Mouse (Mus musculus): ENCODE measurements at regions not wholly inside any gene's neighbourhood (a gene's known extent, or its start where the extent isn't known, plus 50 kb on each side); places are given as distances from the start of the nearest gene placed in this dataset.
A peak's percentile ranks its signal among the peaks of the same experiment; 100 is the strongest.

DNA sequence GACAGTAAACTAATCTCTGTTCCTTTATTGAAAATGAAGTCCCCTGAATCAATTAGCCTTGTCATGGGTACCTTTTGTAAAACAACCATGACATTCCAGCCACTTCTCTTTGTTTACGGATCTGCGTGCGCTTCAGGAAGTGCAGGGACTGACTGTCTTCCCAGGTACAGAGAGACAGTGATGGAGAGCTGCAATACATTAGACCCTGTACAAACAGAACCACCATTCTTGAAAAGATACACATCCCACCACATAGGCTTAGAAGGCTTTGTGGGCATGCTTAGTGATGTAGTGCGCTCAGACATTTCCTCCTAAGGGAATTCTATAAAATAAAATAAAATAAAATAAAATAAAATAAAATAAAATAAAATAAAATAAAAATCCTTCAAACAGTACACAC lies 148.8 kb upstream of the Hnrnpa3 start:
- no peak for DNase-seq

DNA sequence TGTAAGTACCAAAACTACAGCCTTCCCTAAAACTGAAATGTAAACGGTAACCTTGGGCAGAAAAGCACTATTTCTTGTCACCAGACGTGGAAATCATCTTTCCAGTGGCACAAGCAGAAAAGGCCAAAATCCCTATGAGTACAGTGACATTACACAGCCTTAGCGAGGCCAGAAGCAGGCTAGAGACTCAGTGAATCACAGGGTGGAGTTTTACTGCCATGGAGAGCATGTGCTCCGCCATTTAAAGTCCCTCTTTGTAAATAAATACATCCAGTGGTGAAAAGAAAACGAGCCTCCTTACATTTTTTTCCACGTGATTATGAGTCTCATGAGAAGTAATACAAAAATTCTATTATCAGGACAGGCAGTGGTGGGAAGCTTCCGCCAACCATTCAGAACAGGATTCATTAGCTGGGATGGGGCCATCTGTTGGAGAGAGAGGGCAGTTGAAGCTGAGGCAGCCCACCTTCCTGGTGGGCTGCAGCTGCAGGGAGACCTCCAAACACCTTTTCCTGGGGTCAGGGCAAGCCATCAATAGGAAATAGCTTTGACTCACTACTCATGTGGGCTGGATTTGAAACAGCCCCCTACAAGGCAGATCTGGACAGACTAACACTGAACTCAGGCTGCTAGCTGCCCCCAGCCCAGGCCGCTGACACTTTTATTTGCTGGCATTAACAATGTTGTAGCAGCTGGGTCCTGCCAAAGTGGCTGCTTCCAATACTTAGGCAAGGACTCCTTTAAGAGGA lies 146.5 kb upstream of the Hnrnpa3 start:
- no peak for DNase-seq

DNA sequence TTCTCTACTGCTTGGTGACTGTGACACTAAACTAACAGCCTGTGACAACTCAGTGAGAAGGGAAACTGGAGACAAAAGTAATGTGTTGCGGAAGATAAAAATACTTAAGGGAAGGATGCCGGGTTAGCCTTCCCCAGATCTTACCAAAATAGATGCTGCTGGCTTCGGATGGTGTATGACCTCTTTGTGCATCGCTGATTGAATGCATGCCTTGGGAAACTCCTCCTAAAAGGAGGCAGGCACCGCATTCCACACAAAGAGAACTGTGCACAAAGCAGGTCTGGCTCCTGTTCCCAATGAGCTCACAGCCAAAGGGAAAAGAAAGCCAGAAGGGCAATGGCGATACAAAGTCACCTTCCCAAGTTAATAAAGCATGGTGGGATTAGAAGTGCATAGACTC lies 144.9 kb upstream of the Hnrnpa3 start:
- no peak for DNase-seq

DNA sequence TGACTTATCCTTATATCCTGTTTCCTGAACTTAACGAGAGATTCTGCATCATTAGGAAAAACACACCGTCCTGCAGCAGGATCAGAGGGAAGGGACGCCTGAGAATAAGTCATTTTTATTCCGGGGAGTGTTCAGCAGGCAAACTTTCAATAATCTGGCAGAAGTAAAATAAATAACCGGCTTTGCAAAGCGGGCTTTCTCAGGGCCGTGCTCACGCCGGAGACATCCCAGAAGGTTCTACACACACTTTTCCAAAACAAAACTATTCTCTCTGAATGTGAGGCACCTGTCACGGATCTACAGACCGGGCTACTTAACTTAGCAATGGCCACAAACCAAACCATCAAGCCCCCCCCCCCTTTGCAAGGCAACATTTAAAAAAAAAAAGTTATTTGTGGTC lies 142.8 kb upstream of the Hnrnpa3 start:
- no peak for DNase-seq

DNA sequence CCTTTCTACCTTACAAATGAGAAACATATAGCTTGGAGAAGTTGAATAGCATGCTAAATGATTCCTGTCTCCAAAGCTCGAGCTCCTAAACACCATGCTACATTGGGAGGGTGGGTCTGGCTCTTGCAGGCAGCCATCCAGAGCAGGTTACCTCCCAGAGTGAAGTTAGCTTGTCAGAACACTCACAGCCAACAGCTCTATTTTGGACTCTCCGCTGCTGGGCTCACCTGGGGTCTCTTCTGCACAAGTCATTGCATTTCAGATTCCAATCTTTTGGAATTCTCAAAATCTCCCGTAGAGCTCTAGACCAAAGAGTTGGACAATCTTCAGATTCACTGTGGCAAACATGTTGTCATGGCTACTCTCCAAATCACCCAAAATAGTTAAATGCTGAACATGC lies 142.0 kb upstream of the Hnrnpa3 start:
- DNase-seq = no peak

DNA sequence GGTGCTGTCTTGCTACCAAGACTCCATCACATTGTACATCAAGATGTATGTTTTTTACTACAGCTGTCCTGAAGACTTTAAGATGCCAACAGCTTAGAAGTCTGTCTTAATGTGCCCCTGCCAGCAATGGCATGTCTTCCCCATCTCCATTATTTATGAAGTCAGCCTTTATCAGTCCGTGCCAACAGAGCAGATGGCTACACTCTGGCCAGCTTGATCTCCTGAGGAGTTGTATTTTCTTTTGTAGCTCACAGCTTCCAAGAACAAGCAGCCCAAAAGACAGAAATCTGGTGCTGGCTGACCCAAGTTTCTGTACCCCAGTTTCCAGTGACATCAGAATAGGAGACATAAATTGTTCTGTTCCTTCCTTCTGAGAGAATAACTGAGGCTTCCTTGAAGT lies 140.5 kb upstream of the Hnrnpa3 start:
- no peak for DNase-seq

DNA sequence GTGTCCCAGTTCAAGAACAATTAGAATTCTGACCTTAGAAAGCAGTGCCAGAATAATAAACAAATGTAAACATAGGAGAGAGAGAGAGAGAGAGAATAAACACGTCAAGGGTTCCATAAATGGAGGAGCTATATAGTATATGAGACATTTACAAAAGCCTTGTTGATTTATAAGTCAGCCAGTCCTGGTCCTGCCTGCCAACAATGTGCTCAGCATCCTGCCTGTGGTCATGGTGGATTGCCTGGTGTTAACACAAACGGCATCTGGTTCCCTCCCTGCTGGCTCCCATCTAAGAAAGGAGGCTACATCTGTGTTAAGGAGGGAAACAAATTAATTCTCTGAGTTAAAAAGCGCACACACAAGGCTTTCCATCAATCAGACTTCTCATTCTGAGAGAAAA lies 133.5 kb upstream of the Hnrnpa3 start:
- no peak for DNase-seq

DNA sequence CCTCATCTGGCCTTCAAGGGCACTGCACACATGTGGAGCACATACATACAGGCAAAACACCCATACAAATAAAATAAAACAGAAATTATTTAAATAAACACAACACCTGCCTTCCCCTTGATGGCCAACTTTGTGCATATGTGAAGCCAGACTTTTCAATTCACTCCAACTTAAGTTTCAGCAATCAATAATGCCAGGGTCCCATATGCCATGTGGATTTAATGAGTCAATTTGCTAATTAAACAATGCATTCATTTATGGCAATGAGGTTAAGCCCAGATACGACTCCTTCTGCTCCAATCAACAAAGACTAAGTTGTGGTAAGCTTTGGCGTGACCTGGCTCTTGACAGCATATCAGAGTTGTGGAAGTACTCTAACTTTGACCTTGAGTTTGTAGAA lies 130.4 kb upstream of the Hnrnpa3 start:
- DNase-seq = no peak

DNA sequence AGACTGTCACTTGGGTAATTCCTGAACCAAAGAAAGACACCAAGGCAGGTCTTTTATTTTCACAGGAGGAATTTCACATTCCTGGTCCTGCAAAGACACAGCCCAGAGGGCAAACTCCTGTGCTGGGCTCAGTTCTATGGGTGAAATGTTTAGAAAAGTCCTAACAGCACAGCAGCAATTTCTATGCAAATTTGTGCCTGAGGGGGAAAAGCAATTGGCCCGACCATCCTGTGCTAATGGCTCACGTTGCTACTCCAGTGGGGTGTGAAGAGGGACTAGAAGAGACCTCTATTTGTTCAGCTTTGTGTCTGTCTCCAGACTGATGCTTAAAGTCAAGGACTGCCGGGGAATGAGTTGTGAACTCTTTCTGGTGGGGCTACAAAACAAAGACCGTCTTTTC lies 120.9 kb upstream of the Hnrnpa3 start:
- no peak for DNase-seq

DNA sequence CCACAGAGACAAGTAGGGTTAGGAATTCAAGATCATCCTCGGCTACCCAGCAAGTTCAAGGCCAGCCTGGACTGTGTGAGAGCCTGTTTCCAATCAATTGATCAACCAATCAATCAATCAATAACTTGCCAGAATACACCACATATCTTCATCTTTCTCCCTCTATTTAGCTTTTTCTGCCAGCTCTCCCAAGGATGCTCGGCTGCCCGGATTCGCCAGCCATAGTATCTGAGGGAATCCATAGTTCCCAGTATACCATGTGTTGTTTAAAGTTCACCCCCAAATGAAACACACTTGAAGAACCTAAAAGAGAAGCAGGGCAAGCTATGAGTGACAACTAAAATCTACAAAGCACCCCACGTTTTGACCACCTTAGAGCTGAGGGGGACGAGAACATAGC lies 119.3 kb upstream of the Hnrnpa3 start:
- no peak for DNase-seq

DNA sequence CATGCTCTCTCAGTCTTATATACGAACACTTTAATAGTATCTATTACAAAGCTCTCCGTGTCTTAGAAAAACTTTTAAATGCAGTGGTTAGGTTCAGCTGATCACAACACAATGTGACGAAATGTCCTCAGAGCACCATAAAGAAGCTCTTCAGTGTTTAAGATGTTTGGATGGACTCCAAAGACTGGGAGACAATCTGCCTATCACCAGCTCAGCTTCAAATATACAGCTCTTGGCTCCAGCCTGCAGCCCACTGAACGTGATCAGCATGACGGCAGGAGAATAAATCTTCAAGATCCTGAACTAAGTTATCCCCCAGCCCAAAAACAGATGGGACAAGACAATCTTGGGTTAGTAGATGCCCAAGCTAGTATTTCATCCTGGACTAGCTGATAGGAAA lies 116.7 kb upstream of the Hnrnpa3 start:
- no peak for DNase-seq

DNA sequence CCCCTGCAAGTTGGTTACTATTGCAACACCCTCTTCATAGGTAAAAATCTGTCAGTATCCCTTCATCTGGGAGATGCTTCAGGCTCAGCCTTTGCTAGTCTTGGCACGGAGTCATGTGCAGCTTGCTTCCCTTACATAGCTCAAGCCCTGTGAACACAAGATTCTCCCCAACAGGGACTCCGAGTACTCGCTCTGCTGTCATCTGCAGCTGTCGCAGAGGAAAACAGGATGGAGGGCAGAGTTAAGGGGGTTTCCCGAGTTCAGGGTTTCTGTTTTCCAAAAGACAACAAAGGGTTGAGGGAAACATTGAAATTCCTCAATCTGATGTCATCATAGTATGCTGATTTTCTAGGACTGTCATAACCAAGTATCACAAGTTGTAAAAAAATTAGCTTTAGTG lies 116.3 kb upstream of the Hnrnpa3 start:
- no peak for DNase-seq

DNA sequence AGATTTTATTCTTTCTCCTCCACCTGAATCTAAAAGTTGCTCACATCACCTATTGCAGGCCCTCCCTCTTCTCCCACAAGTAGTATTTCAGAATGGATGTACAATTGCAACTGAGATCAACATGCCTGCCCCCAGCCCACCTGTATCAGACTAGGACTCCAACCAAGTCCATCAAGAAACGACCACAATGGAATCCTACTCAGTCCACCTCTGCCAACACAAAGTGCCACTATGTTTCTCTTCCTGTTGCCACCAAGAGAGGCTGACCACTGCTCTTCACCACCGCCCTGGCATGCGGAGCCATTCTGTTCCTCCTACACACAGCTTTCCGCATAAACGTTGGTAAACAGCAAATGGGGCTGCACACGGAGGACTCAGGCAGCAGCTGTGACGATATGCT lies 113.1 kb upstream of the Hnrnpa3 start:
- DNase-seq = no peak

DNA sequence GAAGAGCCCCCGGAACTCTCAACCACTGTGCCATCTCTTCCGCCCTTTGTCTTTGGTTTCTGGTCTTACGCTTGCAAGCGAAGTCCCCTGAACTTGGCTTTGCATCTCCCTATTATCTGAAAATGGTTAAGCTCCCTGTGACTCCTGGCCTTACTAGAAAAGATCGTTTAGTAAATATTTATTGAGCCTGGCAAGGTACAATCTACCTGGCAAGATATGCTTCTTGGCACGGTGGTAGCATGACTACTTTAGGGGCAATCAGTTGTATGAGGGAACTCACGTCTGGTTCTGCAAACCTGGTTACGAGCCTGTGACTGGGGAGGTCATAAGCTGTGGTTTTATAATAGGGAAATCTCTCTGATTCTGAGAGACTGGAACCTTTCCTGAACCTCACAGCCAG lies 103.4 kb upstream of the Hnrnpa3 start:
- no peak for DNase-seq

DNA sequence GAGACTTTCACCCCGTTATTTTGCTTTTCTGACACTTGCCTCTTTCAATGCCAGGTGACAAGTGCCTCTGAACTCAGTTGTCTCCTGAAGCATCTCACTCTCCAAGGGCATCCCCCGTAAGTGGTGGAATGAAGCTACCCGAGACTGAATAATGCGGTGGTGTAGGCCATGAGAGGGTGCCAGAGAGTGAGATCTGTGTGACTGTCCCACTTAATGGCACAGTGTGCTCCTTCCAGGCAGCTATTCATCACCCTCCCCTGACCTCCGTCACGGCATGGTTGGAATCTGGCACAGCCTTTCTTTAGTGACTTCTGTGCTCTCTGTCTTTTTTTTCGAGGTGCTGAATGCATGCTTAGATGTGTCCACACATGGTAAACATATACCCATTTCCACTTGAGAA lies 102.3 kb upstream of the Hnrnpa3 start:
- no peak for DNase-seq

DNA sequence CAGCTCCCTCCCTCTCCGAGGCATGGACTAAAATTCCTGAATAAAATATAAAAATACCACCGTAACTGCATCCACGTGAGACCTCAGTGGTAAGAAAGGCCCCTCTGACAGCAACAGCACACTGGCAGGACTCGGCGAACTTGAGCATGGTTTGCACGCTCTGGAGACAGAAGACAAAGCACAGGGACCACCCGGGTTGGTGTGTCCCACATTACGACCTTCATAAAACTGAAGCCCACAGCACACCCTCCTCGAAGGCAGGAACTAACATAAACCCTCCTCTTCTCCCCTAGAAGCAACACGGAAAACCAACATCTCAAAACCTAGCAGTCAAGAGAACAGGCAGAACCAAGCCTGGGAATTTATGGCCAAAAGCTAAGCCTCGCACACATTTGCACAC lies 101.7 kb upstream of the Hnrnpa3 start:
- DNase-seq = no peak

DNA sequence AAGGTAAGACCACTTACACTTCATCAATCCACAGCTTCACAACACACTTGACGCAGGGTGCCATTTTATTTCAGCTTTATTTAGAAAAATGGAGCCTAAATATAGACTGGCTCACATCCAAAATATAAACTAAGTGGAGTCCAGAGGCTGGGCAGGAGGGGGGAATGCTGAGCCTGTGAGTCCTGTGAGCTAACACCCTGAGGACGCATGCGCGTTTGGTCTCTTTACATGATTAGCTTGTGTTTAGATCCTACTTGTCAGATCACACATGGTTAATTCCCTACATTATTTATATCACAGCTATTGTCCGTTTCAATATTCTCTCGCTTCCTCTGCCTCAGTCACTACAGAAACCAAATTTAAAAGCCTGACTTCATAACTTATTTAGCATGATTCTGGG lies 99.1 kb upstream of the Hnrnpa3 start:
- no peak for DNase-seq

DNA sequence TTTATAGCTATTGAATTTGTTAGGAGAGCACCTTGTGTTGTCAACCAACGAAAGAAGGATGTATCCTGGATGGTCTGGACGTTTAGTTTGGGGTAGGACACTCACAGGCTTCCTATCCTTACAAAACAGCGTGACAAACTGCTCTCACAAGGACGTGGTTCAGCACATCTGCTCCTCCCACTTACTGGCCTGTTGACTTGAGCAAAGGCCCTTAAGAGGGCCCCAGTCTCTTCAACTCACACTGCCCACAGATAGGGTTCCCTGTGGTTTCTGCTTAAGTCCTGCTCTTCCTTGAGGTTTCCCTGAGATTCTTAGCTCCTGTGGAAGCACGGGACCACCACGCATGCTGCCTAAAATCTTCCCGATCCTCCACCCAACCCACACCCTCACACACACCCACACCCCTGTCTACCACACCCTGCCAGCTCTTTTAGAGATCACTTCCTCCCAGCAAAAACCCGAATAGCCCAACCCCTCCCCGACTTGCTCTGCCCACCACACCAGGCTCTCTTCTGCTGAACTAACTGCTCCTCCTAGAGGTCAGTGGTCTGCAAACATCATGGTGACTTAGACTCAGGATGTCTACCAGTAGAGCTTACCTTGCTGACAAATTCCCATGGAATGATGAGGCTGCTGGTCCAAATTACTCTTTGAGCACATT lies 95.7 kb upstream of the Hnrnpa3 start:
- DNase-seq = no peak

DNA sequence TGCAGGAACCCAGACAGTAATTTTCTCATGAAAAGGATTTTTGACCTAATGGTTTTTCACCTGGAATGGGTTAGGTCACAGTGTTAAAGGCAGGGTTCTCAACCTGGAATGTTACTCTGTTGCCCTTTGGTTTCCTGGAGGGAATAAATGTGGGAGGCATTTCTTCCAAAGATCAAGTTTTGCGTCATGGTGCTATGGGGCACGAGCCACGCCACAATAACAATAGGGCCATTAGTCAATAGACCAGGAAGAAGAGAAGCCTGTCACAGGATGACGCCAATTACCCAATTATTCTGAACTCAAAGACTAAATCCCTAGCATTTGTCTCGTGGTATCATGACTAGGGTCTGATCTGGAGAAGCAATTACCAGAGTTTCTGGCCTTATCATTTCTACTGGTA lies 94.3 kb upstream of the Hnrnpa3 start:
- no peak for DNase-seq

DNA sequence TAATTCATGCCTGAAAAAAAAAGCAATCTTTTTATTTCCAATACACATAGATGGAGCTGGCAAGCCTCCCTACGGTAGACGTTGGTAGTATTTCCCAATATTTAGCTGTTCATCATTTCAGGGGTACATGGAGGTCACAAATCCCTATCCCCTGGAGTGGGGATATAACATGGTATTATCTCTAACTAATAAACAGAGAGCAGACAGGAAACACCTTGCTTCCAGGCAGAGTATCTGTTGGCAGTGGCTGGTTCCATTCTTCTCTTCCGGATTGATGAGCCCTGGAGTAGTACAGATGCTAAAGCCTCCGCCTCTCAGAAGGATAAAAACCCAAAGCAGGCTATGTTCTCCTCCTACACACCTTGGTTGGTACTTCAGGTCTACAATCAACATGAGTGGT lies 91.9 kb upstream of the Hnrnpa3 start:
- DNase-seq = no peak

DNA sequence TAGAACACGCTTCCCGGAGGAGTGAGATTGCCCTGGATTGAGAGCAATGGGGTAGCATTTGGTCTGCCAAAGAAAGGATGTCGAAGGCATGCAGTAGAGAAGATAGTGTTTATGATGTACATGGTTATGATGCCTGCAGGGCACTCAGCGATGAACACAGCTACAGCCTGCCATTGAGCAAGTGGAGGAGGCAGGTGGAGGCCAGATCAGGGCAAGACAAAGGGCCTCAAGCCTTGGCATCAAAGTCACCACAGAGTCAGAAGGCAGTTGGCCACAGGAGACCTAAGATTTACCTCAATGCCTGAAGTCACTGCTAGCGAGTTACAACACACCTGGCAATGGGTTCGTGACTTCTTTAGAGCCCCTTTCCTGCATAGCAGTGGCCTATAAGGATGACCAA lies 89.3 kb upstream of the Hnrnpa3 start:
- no peak for DNase-seq

DNA sequence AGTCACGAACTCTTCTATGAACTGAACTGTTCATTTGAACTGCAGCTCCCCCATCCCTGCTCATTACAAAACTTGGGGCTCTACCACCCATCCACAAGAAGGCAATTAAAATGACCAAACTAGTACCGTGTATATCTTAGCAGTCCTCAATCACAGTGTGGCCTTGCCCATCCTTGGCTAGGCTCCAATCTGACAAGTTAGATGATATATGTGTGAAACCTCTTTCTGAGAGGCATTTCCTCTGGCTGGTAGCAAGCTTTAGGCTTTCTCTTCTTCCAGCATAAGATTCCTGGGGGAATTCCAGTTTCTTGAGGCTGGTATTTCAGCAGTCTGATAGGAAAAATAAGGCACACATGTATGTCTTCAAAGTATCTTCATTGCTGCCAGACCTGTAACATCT lies 88.8 kb upstream of the Hnrnpa3 start:
- DNase-seq = no peak

DNA sequence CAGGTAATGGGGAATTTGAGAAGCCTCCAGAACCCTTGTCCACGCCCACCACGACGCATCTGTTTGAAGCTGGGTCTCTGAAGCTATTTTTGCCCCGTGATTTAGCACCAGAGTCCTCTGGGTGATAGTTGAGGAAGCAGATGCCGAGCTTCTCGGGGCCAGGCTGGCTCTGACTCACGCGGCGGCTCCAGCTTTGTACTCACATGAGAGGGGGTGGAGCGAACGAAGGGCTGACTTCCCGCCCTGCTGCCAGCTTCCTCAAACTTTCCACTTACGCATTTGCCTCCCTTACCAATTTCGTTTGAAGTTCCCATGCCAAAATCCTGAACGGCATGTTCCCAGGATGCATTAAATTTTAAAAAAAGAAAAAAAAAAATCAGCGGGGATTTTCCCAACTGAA lies 74.1 kb upstream of the Hnrnpa3 start:
- peak; percentile 82 for DNase-seq

DNA sequence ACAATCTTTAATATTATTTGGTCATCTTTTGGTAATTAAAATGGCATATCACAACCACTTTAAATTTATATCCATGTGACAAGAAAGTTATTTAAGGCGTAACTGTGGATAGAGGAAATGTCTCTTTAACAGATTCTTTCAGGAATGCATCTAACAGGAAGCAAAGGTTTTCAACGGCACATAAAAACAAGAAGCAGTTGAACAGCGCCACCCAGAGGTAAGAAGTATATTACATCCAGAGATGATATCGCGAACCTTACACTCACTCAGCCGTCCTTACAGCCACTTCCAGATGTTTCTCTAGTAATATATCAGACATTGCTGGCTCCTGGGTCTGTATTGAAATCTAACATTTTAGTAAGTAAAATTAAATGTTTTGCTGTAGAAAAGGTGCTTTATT lies 70.5 kb upstream of the Hnrnpa3 start:
- no peak for DNase-seq

DNA sequence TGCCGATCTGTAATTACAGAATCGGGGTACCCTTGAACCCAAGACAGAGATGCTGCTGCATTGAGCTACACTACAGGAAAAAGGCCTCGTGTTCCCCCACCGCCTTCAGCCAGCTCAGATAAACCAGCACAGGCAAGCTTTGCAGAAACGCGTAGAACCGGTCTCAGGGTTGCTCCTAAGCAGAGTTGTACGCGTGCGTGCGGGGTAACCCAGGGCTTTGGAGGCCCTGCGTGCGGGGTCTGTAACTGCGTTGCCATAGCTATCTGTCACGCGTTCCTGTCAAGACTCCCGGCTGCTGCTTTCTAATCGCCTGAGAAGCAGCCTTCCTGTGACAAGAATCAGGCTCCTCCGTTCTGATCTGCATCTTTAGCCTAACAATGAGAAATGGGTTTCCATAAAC lies 69.6 kb upstream of the Hnrnpa3 start:
- DNase-seq = no peak

Measured in gastrocnemius, postnatal 25 days (tissue).